Mouse (Mus musculus): ENCODE results near the gene Dapk1. TPM values are rescaled to one million over a fixed set of nuclear protein-coding genes. Genes with fewer than 3 reads are reported as not detected.

The Dapk1 gene
- polyA plus RNA-seq, 1 experiment, result 7.4 TPM

DNA sequence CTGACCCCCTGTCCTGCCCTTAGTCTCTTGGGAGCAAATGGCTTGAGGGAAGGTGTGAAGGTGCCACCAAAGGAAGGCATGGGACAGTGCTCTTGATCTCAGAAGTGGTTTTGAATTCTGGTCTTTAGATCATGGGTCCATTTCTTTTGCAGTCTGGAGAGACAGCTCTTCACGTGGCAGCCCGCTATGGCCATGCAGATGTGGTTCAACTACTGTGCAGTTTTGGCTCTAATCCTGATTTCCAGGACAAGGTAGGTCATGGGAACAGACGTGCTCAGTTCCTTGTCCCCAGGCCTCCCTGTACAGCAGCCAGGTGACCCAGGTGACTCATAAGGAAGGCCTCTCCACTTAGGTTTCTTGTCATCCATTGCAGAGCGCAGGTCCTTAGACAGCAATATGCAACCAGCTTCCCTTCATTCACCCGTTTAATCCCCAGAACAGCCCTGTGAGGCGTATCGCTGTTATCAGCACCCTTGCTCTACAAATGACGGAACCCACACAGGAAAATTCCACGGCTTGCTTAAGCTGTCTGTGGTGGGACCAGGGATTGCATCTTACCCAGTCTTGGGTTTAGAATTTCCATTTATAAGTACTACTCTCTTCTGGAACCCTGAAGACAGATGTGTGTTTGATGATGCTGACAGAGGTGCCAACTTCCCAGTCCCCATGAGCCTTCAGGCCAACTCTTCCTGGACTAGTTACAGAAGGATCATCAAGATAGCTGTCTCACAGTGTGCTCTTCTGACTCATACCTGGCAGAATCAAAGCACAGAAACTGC is 126.7 kb downstream of the Dapk1 start:
- no peaks in the 10 kb centered on the region for H3K9me3 ChIP-seq
- H3K4me3 ChIP-seq (replicated peaks), result no peak overlapping the region
- H3K4me1 ChIP-seq, result peaks cover 21% of the 10 kb centered on the region
- no peaks in the 10 kb centered on the region for H3K27me3 ChIP-seq (replicated peaks)
- no peak for TF ChIP-seq GATA1 (IDR thresholded peaks at IDR 0.05; ENCODE audit: borderline replicate concordance, low read length)
- no peak for TF ChIP-seq FLI1 (IDR thresholded peaks at IDR 0.05; ENCODE audit: low read length)
- peaks cover 90% of the 10 kb centered on the region for H3K36me3 ChIP-seq (replicated peaks; ENCODE audit: low read length)

DNA sequence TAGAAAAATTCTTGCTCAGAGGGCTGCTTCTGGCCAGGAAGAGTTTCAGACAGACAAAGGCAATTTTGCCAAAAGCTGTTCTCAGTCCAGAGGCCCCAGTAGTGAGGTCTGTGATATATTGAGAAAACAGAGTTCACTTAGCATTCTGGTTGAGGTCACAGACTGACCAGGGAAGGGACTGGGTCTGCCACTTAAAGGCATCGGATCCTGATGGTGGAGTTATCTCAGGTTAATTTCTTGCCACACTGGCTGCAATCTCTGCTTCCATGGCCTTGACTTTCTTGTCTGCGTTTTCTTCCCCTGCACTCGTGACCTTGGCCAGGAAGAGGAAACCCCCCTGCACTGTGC is 127.3 kb downstream of the Dapk1 start:
- Histone ChIP-seq H3K36me3 (replicated peaks; ENCODE audit: low read length) (peaks cover 91% of the 10 kb centered on the region), H3K4me1 (peaks cover 21% of the 10 kb centered on the region), H3K9me3 (no peaks in the 10 kb centered on the region), H3K27me3 (replicated peaks) (no peaks in the 10 kb centered on the region), H3K4me3 (replicated peaks) (no peak overlapping the region)
- no peak for TF ChIP-seq FLI1 (IDR thresholded peaks at IDR 0.05; ENCODE audit: low read length)
- no peak for TF ChIP-seq GATA1 (IDR thresholded peaks at IDR 0.05; ENCODE audit: borderline replicate concordance, low read length)

DNA sequence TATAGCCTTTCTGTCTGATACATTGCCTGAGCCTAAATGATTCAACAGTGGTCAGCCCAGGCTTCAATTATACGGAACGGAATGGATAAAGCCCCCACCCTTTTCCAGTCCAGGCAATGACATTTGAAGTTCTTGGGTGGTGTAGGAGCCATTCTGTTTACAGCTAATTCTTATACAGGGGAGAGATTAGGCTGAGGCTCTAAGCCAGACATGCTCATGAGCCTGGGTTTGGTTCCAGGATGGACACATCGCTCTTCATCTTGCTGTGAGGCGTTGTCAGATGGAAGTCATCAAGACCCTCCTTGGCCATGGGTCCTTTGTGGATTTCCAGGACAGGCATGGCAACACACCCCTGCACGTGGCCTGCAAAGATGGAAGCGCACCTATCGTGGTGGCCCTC is 128.8 kb downstream of the Dapk1 start:
- Histone ChIP-seq H3K36me3 (replicated peaks; ENCODE audit: low read length) (peaks cover 92% of the 10 kb centered on the region), H3K4me1 (peaks cover 25% of the 10 kb centered on the region), H3K27me3 (replicated peaks) (no peaks in the 10 kb centered on the region), H3K9me3 (no peaks in the 10 kb centered on the region), H3K4me3 (replicated peaks) (no peak overlapping the region)
- TF ChIP-seq GATA1 (IDR thresholded peaks at IDR 0.05; ENCODE audit: borderline replicate concordance, low read length) (no peak), FLI1 (IDR thresholded peaks at IDR 0.05; ENCODE audit: low read length) (no peak)

DNA sequence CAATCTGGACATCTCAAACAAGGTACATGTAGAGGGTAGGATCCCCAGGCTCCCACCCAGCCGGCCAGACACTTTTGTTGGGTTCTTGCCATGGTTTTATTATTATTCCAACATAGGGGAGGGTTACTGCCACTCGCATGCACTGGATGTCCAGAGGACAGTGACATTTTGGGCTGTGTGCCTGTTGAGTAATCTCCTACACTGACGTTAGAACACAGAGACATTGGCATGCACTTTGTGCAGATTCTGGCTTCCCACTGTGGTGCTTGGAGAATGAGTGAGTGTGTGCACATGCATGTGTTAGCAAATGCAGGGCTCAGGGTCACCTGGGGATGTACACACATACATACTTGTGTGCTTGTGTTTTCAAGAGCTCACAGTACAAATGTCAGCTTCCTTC is 129.3 kb downstream of the Dapk1 start:
- Histone ChIP-seq H3K4me3 (replicated peaks) (no peak overlapping the region), H3K27me3 (replicated peaks) (no peaks in the 10 kb centered on the region), H3K4me1 (peaks cover 28% of the 10 kb centered on the region), H3K36me3 (replicated peaks; ENCODE audit: low read length) (peaks cover 92% of the 10 kb centered on the region), H3K9me3 (no peaks in the 10 kb centered on the region)
- TF ChIP-seq FLI1 (IDR thresholded peaks at IDR 0.05; ENCODE audit: low read length) (no peak), GATA1 (IDR thresholded peaks at IDR 0.05; ENCODE audit: borderline replicate concordance, low read length) (no peak)

DNA sequence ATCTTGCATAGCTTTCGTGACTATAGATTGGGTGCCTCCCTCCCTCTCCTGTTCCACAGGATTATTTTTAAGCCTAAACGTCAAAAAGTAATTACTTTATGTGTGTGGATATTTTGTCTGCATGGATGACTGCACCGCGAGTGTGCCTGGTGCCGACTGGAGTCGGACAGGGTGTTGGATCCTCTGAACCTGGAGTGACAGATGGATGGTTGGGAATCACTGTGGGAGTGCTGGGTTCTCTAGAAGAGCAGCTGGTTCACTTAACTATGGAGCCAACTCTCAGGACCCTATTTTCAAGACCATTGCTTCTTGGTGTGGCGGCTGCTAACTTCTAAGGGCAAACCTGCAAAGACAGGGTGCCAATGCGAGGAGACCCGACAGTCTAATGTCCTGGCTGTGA is 133.6 kb downstream of the Dapk1 start:
- H3K36me3 ChIP-seq (replicated peaks; ENCODE audit: low read length), result peaks cover 78% of the 10 kb centered on the region
- peaks cover 66% of the 10 kb centered on the region for H3K4me1 ChIP-seq
- no peaks in the 10 kb centered on the region for H3K9me3 ChIP-seq
- H3K4me3 ChIP-seq (replicated peaks), result no peak overlapping the region
- TF ChIP-seq FLI1 (IDR thresholded peaks at IDR 0.05; ENCODE audit: low read length) (no peak), GATA1 (IDR thresholded peaks at IDR 0.05; ENCODE audit: borderline replicate concordance, low read length) (no peak)
- H3K27me3 ChIP-seq (replicated peaks), result no peaks in the 10 kb centered on the region

DNA sequence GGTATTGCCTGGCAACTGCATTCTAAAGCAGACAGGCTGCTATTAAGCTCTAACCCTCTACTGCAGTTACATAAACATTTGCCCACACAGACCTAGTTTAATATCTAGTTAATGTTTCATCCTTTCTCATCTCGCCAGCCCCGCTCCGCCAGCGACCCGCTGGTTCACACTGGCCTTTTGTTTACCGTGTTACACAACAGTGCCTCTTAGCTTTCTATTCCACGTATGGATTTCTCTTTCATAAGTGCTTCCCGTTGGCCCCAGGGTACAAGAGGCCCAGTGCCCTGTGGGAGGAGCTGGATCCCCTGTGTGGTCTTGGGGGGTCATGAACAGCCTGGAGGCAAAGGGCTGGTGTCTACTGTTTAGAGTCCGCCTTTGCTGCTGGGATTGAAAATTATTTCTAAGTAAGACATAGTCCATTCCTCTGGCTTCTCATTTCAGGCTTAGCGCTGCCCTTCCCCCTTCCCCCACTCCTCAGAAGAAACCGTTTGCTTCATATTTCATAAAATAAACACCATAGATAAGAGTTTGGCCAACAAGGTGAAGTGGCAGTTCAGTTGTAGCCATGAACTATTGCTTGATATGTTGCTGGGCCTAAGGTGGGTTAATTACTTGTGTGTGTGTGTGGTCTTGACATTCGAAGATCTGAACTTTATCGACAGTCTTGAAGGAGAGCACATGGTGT is 134.8 kb downstream of the Dapk1 start:
- Histone ChIP-seq H3K27me3 (replicated peaks) (no peaks in the 10 kb centered on the region), H3K4me1 (peaks cover 77% of the 10 kb centered on the region), H3K36me3 (replicated peaks; ENCODE audit: low read length) (peaks cover 80% of the 10 kb centered on the region), H3K9me3 (no peaks in the 10 kb centered on the region), H3K4me3 (replicated peaks) (no peak overlapping the region)
- TF ChIP-seq FLI1 (IDR thresholded peaks at IDR 0.05; ENCODE audit: low read length) (no peak), GATA1 (IDR thresholded peaks at IDR 0.05; ENCODE audit: borderline replicate concordance, low read length) (no peak)

DNA sequence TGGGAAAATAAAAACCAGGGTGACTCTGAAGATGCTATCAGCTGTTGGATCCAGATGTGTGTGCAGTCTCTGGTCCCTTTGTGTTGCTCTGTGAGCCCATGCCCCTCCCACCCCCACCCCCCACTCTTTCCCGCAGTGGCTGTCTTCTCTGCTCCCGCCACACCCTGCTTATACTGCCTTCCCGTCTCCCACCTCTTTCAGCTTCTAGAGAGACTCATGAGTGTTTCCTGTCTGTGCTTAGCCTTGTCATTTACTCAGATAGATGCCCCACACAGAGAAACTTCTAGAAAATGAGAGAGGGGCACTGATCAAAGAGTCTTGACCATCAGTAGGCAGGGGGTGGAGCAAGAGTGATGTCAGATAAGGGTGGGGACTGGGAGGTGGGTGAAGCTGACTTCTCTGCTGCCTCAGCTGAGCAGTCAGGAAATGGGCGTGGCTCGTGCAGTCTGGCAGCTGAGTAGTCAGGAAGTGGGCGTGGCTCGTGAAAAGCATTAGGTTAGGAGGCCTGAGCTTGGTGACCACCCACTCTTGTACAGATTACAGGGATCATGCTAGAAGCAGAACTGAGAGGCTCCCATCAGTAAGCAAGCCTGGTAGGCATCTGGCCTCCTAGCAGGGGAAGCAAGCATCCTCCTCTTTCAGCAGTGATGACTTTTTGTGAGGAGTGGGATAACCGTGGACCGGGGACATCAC is 136.0 kb downstream of the Dapk1 start:
- Histone ChIP-seq H3K27me3 (replicated peaks) (no peaks in the 10 kb centered on the region), H3K4me3 (replicated peaks) (peak overlapping the region; percentile 88), H3K9me3 (no peaks in the 10 kb centered on the region), H3K36me3 (replicated peaks; ENCODE audit: low read length) (peaks cover 80% of the 10 kb centered on the region), H3K4me1 (peaks cover 88% of the 10 kb centered on the region)
- TF ChIP-seq GATA1 (IDR thresholded peaks at IDR 0.05; ENCODE audit: borderline replicate concordance, low read length), result no peak
- TF ChIP-seq FLI1 (IDR thresholded peaks at IDR 0.05; ENCODE audit: low read length), result no peak

DNA sequence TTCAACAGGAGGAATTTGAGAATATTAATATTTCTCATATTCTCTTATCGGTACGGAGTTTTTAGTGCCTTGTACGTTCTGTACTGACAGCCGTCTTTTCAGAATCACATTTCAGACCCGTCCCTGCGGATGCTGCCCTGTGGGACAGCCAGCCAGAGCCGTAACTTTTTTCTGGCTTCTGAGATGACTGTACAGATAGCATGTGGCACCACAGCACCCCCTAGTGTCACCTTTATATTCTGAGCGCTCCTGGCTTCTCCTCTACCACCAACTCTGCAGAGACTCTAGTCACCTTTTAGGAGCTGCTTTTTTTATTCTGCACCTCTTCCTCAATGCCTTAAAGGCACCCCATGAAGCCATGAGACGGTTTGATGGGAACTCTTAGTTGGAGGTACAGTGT is 136.7 kb downstream of the Dapk1 start:
- Histone ChIP-seq H3K9me3 (no peaks in the 10 kb centered on the region), H3K27me3 (replicated peaks) (no peaks in the 10 kb centered on the region), H3K4me3 (replicated peaks) (peak overlapping the region; percentile 88), H3K4me1 (peaks cover 88% of the 10 kb centered on the region), H3K36me3 (replicated peaks; ENCODE audit: low read length) (peaks cover 76% of the 10 kb centered on the region)
- no peak for TF ChIP-seq FLI1 (IDR thresholded peaks at IDR 0.05; ENCODE audit: low read length)
- no peak for TF ChIP-seq GATA1 (IDR thresholded peaks at IDR 0.05; ENCODE audit: borderline replicate concordance, low read length)

DNA sequence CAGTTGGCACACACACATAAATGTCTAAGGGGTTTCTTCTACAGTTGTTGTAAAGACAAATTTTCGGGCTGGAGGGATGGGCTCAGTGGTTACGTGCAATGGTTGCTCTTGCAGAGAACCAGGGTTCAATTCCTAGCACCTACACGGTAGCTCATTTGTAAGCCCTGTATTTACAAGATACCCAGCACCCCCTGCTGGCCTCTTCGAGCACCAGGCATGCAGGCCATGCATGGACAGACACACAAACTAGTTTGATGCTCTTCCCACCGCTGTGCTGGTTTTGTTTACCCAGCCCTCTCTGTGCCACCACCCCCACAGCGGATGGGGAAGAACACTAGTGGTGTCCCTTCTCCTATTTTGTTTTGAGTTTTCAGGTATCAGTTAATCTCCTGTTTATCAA is 138.5 kb downstream of the Dapk1 start:
- H3K27me3 ChIP-seq (replicated peaks), result no peaks in the 10 kb centered on the region
- H3K36me3 ChIP-seq (replicated peaks; ENCODE audit: low read length), result peaks cover 70% of the 10 kb centered on the region
- peak overlapping the region; percentile 35 for H3K4me3 ChIP-seq (replicated peaks)
- TF ChIP-seq GATA1 (IDR thresholded peaks at IDR 0.05; ENCODE audit: borderline replicate concordance, low read length), result no peak
- H3K9me3 ChIP-seq, result no peaks in the 10 kb centered on the region
- peaks cover 95% of the 10 kb centered on the region for H3K4me1 ChIP-seq

DNA sequence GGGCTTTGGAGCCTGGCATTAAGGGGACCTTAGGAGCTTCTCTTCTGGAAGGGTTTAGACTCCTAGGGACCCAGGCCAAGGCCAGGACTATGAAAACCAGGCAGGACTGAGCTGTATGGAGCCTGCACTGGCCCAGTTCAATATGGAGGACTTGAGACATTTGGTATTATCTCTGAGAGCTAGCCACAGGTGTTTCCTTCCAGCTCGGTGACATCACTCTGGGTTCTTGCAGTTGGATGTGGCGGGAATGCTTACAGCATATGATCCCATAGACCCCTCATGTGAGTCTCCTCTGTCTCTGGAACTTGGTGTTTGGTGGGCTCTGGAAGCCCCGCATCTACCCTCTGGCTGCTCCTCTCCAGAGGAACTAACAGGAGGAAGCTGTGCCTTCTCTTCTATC is 140.9 kb downstream of the Dapk1 start:
- H3K4me1 ChIP-seq, result peaks cover 98% of the 10 kb centered on the region
- H3K36me3 ChIP-seq (replicated peaks; ENCODE audit: low read length), result peaks cover 73% of the 10 kb centered on the region
- peak overlapping the region; percentile 73 for H3K4me3 ChIP-seq (replicated peaks)
- no peaks in the 10 kb centered on the region for H3K9me3 ChIP-seq
- H3K27me3 ChIP-seq (replicated peaks), result no peaks in the 10 kb centered on the region
- TF ChIP-seq GATA1 (IDR thresholded peaks at IDR 0.05; ENCODE audit: borderline replicate concordance, low read length) (no peak), FLI1 (IDR thresholded peaks at IDR 0.05; ENCODE audit: low read length) (no peak)
